In genomic region chr13:40851281-40851680, GRCm38 (mm10) we compare ENCODE assay signal across 25 mouse cellular contexts. TPM values are rescaled to one million over a fixed set of nuclear protein-coding genes. Genes with fewer than 3 reads are reported as not detected.
A peak's percentile ranks its signal among the peaks of the same experiment; 100 is the strongest.
DNase-seq lines count a peak whose midpoint lies in the region; ATAC-seq and TF ChIP-seq lines count a peak whose summit lies in the region.
"Had no signal": no experiment of that assay in that cellular context is flagged by ENCODE, and none has a peak within 500 bp of the region (broad histone marks: within the 10 kb centered on the region; RNA-seq: fewer than 3 reads in every experiment).

No protein-coding gene starts in this region.

- no peaks in the 10 kb centered on the region for H3K27me3 ChIP-seq in ES-Bruce4 (ENCODE audit: control insufficient read depth, insufficient read depth, low read length, poor library complexity, severe bottlenecking)
- H3K27me3 ChIP-seq in intestine, postnatal 0 days (replicated peaks; ENCODE audit: control insufficient read depth, insufficient read depth, low read length), result no peaks in the 10 kb centered on the region
- H3K27me3 ChIP-seq in thymus, adult 2 months (ENCODE audit: control insufficient read depth, insufficient read depth, low read length), result no peaks in the 10 kb centered on the region; the same call in 1 of the 2 replicates

- TF ChIP-seq CTCF in ES-Bruce4 (IDR thresholded peaks at IDR 0.05; ENCODE audit: low read depth, low read length), result no peak
- no peak for TF ChIP-seq CTCF in intestine, postnatal 0 days (IDR thresholded peaks at IDR 0.05; ENCODE audit: low read depth)
- TF ChIP-seq CTCF in thymus, adult 2 months (IDR thresholded peaks at IDR 0.05; ENCODE audit: borderline replicate concordance, control insufficient read depth, extremely low read depth, insufficient read depth, low read length, poor library complexity), result no peak

- DNase-seq in kidney, adult 9 months, result peak; percentile 9
- DNase-seq in kidney, postnatal 14 days, result no peak
- peak; percentile 45 for DNase-seq in ZHBTc4 (ENCODE audit: low read depth, low spot score)
- no peak for DNase-seq in thymus, adult 2 months
- DNase-seq in left cerebral cortex, adult 8-10 months (ENCODE audit: low spot score in 2 of 2), result no peak
- DNase-seq in lung, postnatal 25 days (ENCODE audit: low spot score), result no peak
- DNase-seq: adrenal gland, postnatal 10 days; adrenal gland, postnatal 36 days; cerebellum, adult 11 months; cerebellum, adult 2 months; cerebellum, adult 9-11 months; cerebellum, postnatal 36 days; gastrocnemius, postnatal 10 days; gastrocnemius, postnatal 36 days had no signal

- peak overlapping the region; percentile 38; the same call in 1 of the 2 replicates for H3K9ac ChIP-seq in ES-Bruce4 (ENCODE audit: low read depth, poor library complexity, severe bottlenecking)
- H3K9ac ChIP-seq in intestine, postnatal 0 days (ENCODE audit: low read depth, low read length), result no peak overlapping the region
- H3K9ac ChIP-seq: forebrain, embryonic 13.5 days; hindbrain, embryonic 13.5 days had no signal

- TF ChIP-seq POLR2A in ES-Bruce4 (IDR thresholded peaks at IDR 0.05; ENCODE audit: insufficient read depth, low read length), result no peak
- TF ChIP-seq POLR2A in thymus, adult 2 months (IDR thresholded peaks at IDR 0.05; ENCODE audit: control insufficient read depth, extremely low read depth, insufficient read depth, low read length, poor library complexity), result no peak

- 72% methylated on average over 7 of the region's 7 CpGs for WGBS in intestine, postnatal 0 days
- 94% methylated on average over 7 of the region's 7 CpGs for WGBS in thymus, adult 2 months

- no peaks in the 10 kb centered on the region for H3K9me3 ChIP-seq in ES-Bruce4 (replicated peaks; ENCODE audit: control insufficient read depth, insufficient read depth, low read length, poor library complexity, severe bottlenecking)
- no peaks in the 10 kb centered on the region for H3K9me3 ChIP-seq in intestine, postnatal 0 days (ENCODE audit: control insufficient read depth)
- H3K9me3 ChIP-seq: forebrain, embryonic 10.5 days; forebrain, embryonic 13.5 days; hindbrain, embryonic 10.5 days; hindbrain, embryonic 13.5 days had no signal

- H3K36me3 ChIP-seq in ES-Bruce4 (ENCODE audit: control insufficient read depth, insufficient read depth, low read length, poor library complexity, severe bottlenecking), result no peaks in the 10 kb centered on the region
- no peaks in the 10 kb centered on the region for H3K36me3 ChIP-seq in intestine, postnatal 0 days (ENCODE audit: control insufficient read depth, insufficient read depth)
- no peaks in the 10 kb centered on the region for H3K36me3 ChIP-seq in thymus, adult 2 months (ENCODE audit: control insufficient read depth, insufficient read depth, low read length)
- H3K36me3 ChIP-seq: forebrain, embryonic 10.5 days; hindbrain, embryonic 10.5 days; hindbrain, embryonic 13.5 days had no signal

- peaks cover 7% of the 10 kb centered on the region for H3K4me1 ChIP-seq in ES-Bruce4 (ENCODE audit: control insufficient read depth, insufficient read depth, low read length)
- H3K4me1 ChIP-seq in intestine, postnatal 0 days (replicated peaks; ENCODE audit: control insufficient read depth, insufficient read depth, low read length), result peaks cover 13% of the 10 kb centered on the region
- no peaks in the 10 kb centered on the region for H3K4me1 ChIP-seq in thymus, adult 2 months (replicated peaks; ENCODE audit: control insufficient read depth, insufficient read depth, low read length)

- ATAC-seq in intestine, postnatal 0 days, result no peak
- ATAC-seq: activated CD4-positive, CD25-positive, alpha-beta regulatory T cell, adult 4 months; CD4-positive, CD25-positive, alpha-beta regulatory T cell, adult 4 months; forebrain, embryonic 13.5 days; forebrain, embryonic 16.5 days; hindbrain, embryonic 16.5 days had no signal

- peak overlapping the region; percentile 75 for H3K27ac ChIP-seq in ES-Bruce4 (ENCODE audit: insufficient read depth, low read length)
- H3K27ac ChIP-seq in intestine, postnatal 0 days (ENCODE audit: low read depth, low read length), result peak overlapping the region; percentile 81
- no peak overlapping the region for H3K27ac ChIP-seq in thymus, adult 2 months (ENCODE audit: control insufficient read depth, insufficient read depth, low read length)
- H3K27ac ChIP-seq: forebrain, embryonic 10.5 days; forebrain, embryonic 13.5 days; hindbrain, embryonic 10.5 days; hindbrain, embryonic 13.5 days had no signal

- TF ChIP-seq EP300 in ES-Bruce4 (IDR thresholded peaks at IDR 0.05; ENCODE audit: insufficient read depth, low read depth, low read length), result peak; percentile 71; the same call in 1 of the 2 replicates

- peak overlapping the region; percentile 20 for H3K4me3 ChIP-seq in ES-Bruce4 (ENCODE audit: low read depth, low read length)
- H3K4me3 ChIP-seq in intestine, postnatal 0 days (ENCODE audit: low read depth, low read length), result no peak overlapping the region
- H3K4me3 ChIP-seq in thymus, adult 2 months (ENCODE audit: control insufficient read depth, insufficient read depth, low read length), result no peak overlapping the region
- H3K4me3 ChIP-seq: forebrain, embryonic 10.5 days; forebrain, embryonic 13.5 days; hindbrain, embryonic 10.5 days; hindbrain, embryonic 13.5 days had no signal

- H3K4me2 ChIP-seq in intestine, postnatal 0 days (replicated peaks; ENCODE audit: low read depth), result no peak overlapping the region
- H3K4me2 ChIP-seq: forebrain, embryonic 13.5 days; heart, embryonic 11.5 days; hindbrain, embryonic 13.5 days had no signal

RNA-seq across cellular contexts. Expression of gene Gcnt2, which starts 8.3 kb away (rescaled TPM):
- polyA plus RNA-seq in ES-Bruce4 (2011; ENCODE audit: insufficient read depth, insufficient read length, low read depth, missing spikeins), result 55.5 and 57.5 TPM in 2 replicates
- polyA plus RNA-seq in intestine, postnatal 0 days (2015; fragmentation: Nextera tagmentation; extraction: Ambion mirVana), result 20.2 and 20.5 TPM in 2 replicates
- 1.2 TPM in 2 replicates for polyA plus RNA-seq in thymus, adult 2 months (2012; rRNA removed)
- 10 to 100 TPM; 21.5 to 24.5 (median 23.5) TPM for total RNA-seq in left cerebral cortex, adult 8-10 months (2022)

Comparison
In these comparisons a context has a peak if more than half of its experiments do, and no peak if none do; other contexts are left out.
1. DNase-seq: peak in kidney, adult 9 months (single experiment) and ZHBTc4 (single experiment); none in kidney, postnatal 14 days (single experiment), thymus, adult 2 months (single experiment), left cerebral cortex, adult 8-10 months (0 of 2) and lung, postnatal 25 days (single experiment).